Mouse (Mus musculus) ES-E14 (cell line): ENCODE data around the gene Map6.

Experiments used
- CHD2 ChIP-seq: IDR thresholded peaks from 2 replicates; pipeline ENCODE4 v1.6.1; 2014; ENCODE audit warnings: mild to moderate bottlenecking, low read depth, low read length, inconsistent platforms
- HCFC1 ChIP-seq: IDR thresholded peaks from 2 replicates; pipeline ENCODE4 v1.6.1; 2012; ENCODE audit warnings: low read length, inconsistent platforms, borderline replicate concordance; ENCODE audit not compliant: insufficient read depth
- ZC3H11A ChIP-seq: IDR thresholded peaks from 2 replicates; pipeline ENCODE4 v1.6.1; 2012; ENCODE audit warnings: low read depth, mild to moderate bottlenecking, inconsistent platforms, low read length, borderline replicate concordance

GRCm38 (mm10) chr7:99268506-99268900, 1.3 kb downstream of the Map6 start:
- TF ChIP-seq HCFC1 (no peak), CHD2 (no peak), ZC3H11A (no peak)
